Mouse (Mus musculus) embryonic fibroblast, embryonic 13.5 days (primary cell): ENCODE measurements around the gene Dmrtb1. TPM values are rescaled to one million over a fixed set of nuclear protein-coding genes. Genes with fewer than 3 reads are reported as not detected.

ENCODE experiments used
- H3K27ac ChIP-seq: 2 replicates; pipeline ENCODE4 v1.5.1; 2012; ENCODE audit warnings: low read length, control low read depth, inconsistent platforms; ENCODE audit not compliant: insufficient read depth
- H3K4me1 ChIP-seq: 2 replicates; pipeline ENCODE4 v1.6.1; 2011; ENCODE audit warnings: low read length; ENCODE audit not compliant: control insufficient read depth, insufficient read depth
- H3K4me3 ChIP-seq: 2 replicates; pipeline ENCODE4 v1.5.1; 2011; ENCODE audit warnings: mild to moderate bottlenecking, control low read depth, low read length; ENCODE audit not compliant: insufficient read depth
- CTCF ChIP-seq: IDR thresholded peaks from 2 replicates; pipeline ENCODE4 v1.5.1; 2011; ENCODE audit warnings: mild to moderate bottlenecking, control low read depth, low read length, moderate library complexity, borderline replicate concordance; ENCODE audit not compliant: insufficient read depth
- POLR2A ChIP-seq: IDR thresholded peaks from 2 replicates; pipeline ENCODE4 v1.6.1; 2011; ENCODE audit warnings: low read depth, mild to moderate bottlenecking, control low read depth, low read length, moderate library complexity
- polyA plus RNA-seq: library from polyadenylated mRNA; stranded (reverse); fragments of >200 nt; gene quantifications from 2 replicates; pipeline ENCODE4 v1.2.4, GENCODE M21; 2011; ENCODE audit warnings: low read depth; ENCODE audit not compliant: missing spikeins, insufficient read length

Dmrtb1 gene
- polyA plus RNA-seq, 1 experiment, result not detected

DNA sequence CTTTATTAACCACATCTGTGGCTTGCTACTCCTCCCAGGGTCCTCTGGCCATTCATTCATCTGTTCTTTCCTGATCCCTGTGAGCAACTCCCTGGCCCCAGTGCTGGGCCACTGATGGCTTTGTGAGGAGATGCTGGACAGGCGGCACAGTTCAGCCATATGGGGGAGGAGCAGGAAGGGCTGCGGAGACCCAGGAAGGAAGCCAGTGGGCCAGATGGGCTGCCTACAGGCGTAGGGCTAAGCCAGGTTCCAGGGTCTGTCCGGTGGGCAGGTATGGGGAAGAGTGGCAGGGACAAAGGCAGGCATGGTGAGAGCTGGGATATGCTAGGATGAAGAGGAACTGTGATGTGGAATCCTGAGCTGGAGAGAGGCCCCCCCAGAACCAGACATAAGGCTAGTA, 55.8 kb downstream of the Dmrtb1 start:
- no peak overlapping the region for H3K4me3 ChIP-seq
- TF ChIP-seq POLR2A (no peak), CTCF (no peak)
- H3K4me1 ChIP-seq, result peaks cover 8% of the 10 kb centered on the region
- H3K27ac ChIP-seq, result no peak overlapping the region; the same call in 1 of the 2 replicates

Other genes starting within 250 kb of the Dmrtb1 start
- gene Glis1, start 249.6 kb downstream of the Dmrtb1 start, polyA plus RNA-seq, result 4.9 TPM in 2 replicates
- gene Lrp8, start 118.0 kb upstream of the Dmrtb1 start, polyA plus RNA-seq, result 8.5 and 11.3 TPM in 2 replicates
- 90.8 and 121 TPM in 2 replicates for gene Magoh, start 195.5 kb upstream of the Dmrtb1 start, polyA plus RNA-seq
- gene 0610037L13Rik, start 205.6 kb upstream of the Dmrtb1 start, polyA plus RNA-seq, result 58.2 and 67.6 TPM in 2 replicates
- gene Cpt2, start 239.4 kb upstream of the Dmrtb1 start, polyA plus RNA-seq, result 37.1 and 51.8 TPM in 2 replicates